In genomic region chr6:146411446-146412070, GRCm38 (mm10) we compare ENCODE assay signal across 32 mouse cellular contexts.
A peak's percentile ranks its signal among the peaks of the same experiment; 100 is the strongest.
DNase-seq lines count a peak whose midpoint lies in the region; ATAC-seq and TF ChIP-seq lines count a peak whose summit lies in the region.
"Had no signal": no experiment of that assay in that cellular context is flagged by ENCODE, and none has a peak within 500 bp of the region (broad histone marks: within the 10 kb centered on the region; RNA-seq: fewer than 3 reads in every experiment).

No protein-coding gene starts in this region.

- no peaks in the 10 kb centered on the region for H3K27me3 ChIP-seq in liver, postnatal 0 days (ENCODE audit: insufficient read depth, low read length)
- H3K27me3 ChIP-seq in CH12.LX (replicated peaks) = no peaks in the 10 kb centered on the region
- no peaks in the 10 kb centered on the region for H3K27me3 ChIP-seq in splenic B cell, adult 2 months (ENCODE audit: control insufficient read depth, insufficient read depth, low read length, poor library complexity, severe bottlenecking)
- H3K27me3 ChIP-seq: embryonic facial prominence, embryonic 15.5 days; heart, embryonic 13.5 days; kidney, embryonic 15.5 days; limb, embryonic 12.5 days; midbrain, embryonic 13.5 days; Patski had no signal

- TF ChIP-seq POLR2A in CH12.LX (IDR thresholded peaks at IDR 0.05; ENCODE audit: low read depth, low read length) = no peak

- H3K27ac ChIP-seq in liver, postnatal 0 days (ENCODE audit: low read depth) = 0 out of 2 replicates have a peak overlapping the region, but pooled peaks have one; percentile 22
- H3K27ac ChIP-seq in CH12.LX (ENCODE audit: insufficient read depth, low read depth) = no peak overlapping the region
- H3K27ac ChIP-seq: embryonic facial prominence, embryonic 10.5 days; embryonic facial prominence, embryonic 15.5 days; forebrain, embryonic 12.5 days; heart, embryonic 13.5 days; hindbrain, embryonic 14.5 days; kidney, embryonic 15.5 days; layer of hippocampus, adult 2 months; left cerebral cortex, adult 2 months; macrophage; midbrain, embryonic 13.5 days; stomach, postnatal 0 days had no signal

- ATAC-seq in liver, postnatal 0 days = no peak
- no peak for ATAC-seq in frontal cortex, adult (ENCODE audit: low TSS enrichment)
- ATAC-seq: lung, postnatal 0 days; midbrain, embryonic 13.5 days; Patski had no signal

- no peaks in the 10 kb centered on the region for H3K9me3 ChIP-seq in liver, postnatal 0 days (ENCODE audit: low read length)
- no peaks in the 10 kb centered on the region for H3K9me3 ChIP-seq in CH12.LX (replicated peaks; ENCODE audit: low read length)
- H3K9me3 ChIP-seq: embryonic facial prominence, embryonic 10.5 days; embryonic facial prominence, embryonic 15.5 days; forebrain, embryonic 12.5 days; heart, embryonic 13.5 days; kidney, embryonic 15.5 days; limb, embryonic 12.5 days; midbrain, embryonic 13.5 days had no signal

- TF ChIP-seq EP300 in liver, postnatal 0 days (IDR thresholded peaks at IDR 0.05; ENCODE audit: low read depth) = no peak
- TF ChIP-seq EP300 in CH12.LX (IDR thresholded peaks at IDR 0.05; ENCODE audit: low read length) = no peak

- H3K79me2 ChIP-seq in CH12.LX (replicated peaks; ENCODE audit: control insufficient read depth, extremely low read depth, insufficient read depth, poor library complexity, severe bottlenecking) = no peaks in the 10 kb centered on the region; the same call in 1 of the 2 replicates

- H3K4me2 ChIP-seq in liver, postnatal 0 days (ENCODE audit: low read depth, low read length) = no peak overlapping the region
- no peak overlapping the region for H3K4me2 ChIP-seq in CH12.LX (ENCODE audit: insufficient read depth, low read depth, poor library complexity, severe bottlenecking)
- H3K4me2 ChIP-seq: embryonic facial prominence, embryonic 15.5 days; forebrain, embryonic 12.5 days; heart, embryonic 13.5 days; hindbrain, embryonic 14.5 days; kidney, embryonic 15.5 days; limb, embryonic 12.5 days; liver, embryonic 11.5 days; midbrain, embryonic 13.5 days had no signal

- no peak for TF ChIP-seq RAD21 in CH12.LX (IDR thresholded peaks at IDR 0.05; ENCODE audit: low read depth, low read length)

- WGBS in liver, postnatal 0 days (ENCODE audit: insufficient replicate concordance) = 80% methylated on average over 16 of the region's 16 CpGs

- 0 out of 2 replicates have a peak overlapping the region, but pooled peaks have one; percentile 7 for H3K9ac ChIP-seq in liver, postnatal 0 days (replicated peaks)
- H3K9ac ChIP-seq in CH12.LX (ENCODE audit: insufficient read depth, low read depth) = no peak overlapping the region
- H3K9ac ChIP-seq: embryonic facial prominence, embryonic 15.5 days; forebrain, embryonic 12.5 days; heart, embryonic 13.5 days; hindbrain, embryonic 14.5 days; kidney, embryonic 15.5 days; limb, embryonic 12.5 days; midbrain, embryonic 13.5 days had no signal

- DNase-seq in liver, postnatal 0 days = peak; percentile 32
- DNase-seq in liver = no peak
- DNase-seq in CH12.LX (ENCODE audit: extremely low read depth) = peak; percentile 60
- DNase-seq in spleen, adult 18-20 months = peak; percentile 59 to 60
- peak; percentile 89 for DNase-seq in splenic B cell, adult 2 months (ENCODE audit: low read depth, low spot score)
- no peak for DNase-seq in ovary, adult 18-20 months (ENCODE audit: low spot score)
- DNase-seq in frontal cortex, postnatal 10 days (ENCODE audit: low spot score in 2 of 2) = no peak
- DNase-seq: adrenal gland, postnatal 25 days; cerebellum, adult 2 months; cerebellum, postnatal 14 days; gastrocnemius, adult 2 months; heart, postnatal 10 days; kidney, adult 11 months; right cerebral cortex, postnatal 25 days; thymus, postnatal 14 days had no signal

- no peak overlapping the region for H3K4me3 ChIP-seq in liver, postnatal 0 days (ENCODE audit: low read depth, low read length)
- no peak overlapping the region for H3K4me3 ChIP-seq in CH12.LX (replicated peaks in 1 of 3; ENCODE audit: low read depth in 2 of 3, low read length in 2 of 3, poor library complexity in 1 of 3)
- H3K4me3 ChIP-seq: embryonic facial prominence, embryonic 10.5 days; embryonic facial prominence, embryonic 15.5 days; forebrain, embryonic 12.5 days; gastrocnemius, adult 2 months; heart, adult 2 months; heart, embryonic 13.5 days; kidney, embryonic 15.5 days; layer of hippocampus, adult 2 months; left cerebral cortex, adult 2 months; limb, embryonic 12.5 days; midbrain, embryonic 13.5 days had no signal

- peaks cover 17% of the 10 kb centered on the region for H3K36me3 ChIP-seq in liver, postnatal 0 days (replicated peaks; ENCODE audit: insufficient read depth, low read length)
- peaks cover 0 to 6% of the 10 kb centered on the region in 2 experiments for H3K36me3 ChIP-seq in CH12.LX (replicated peaks in 1 of 2; ENCODE audit: control insufficient read depth in 1 of 2, insufficient read depth in 1 of 2, low read length in 1 of 2)
- peaks cover 2% of the 10 kb centered on the region for H3K36me3 ChIP-seq in splenic B cell, adult 2 months (ENCODE audit: control insufficient read depth, insufficient read depth, low read length, poor library complexity, severe bottlenecking)
- H3K36me3 ChIP-seq: embryonic facial prominence, embryonic 10.5 days; embryonic facial prominence, embryonic 15.5 days; forebrain, embryonic 12.5 days; kidney, embryonic 15.5 days; limb, embryonic 12.5 days; midbrain, embryonic 13.5 days had no signal

- TF ChIP-seq CTCF in liver, postnatal 0 days (IDR thresholded peaks at IDR 0.05; ENCODE audit: low read depth) = no peak
- no peak for TF ChIP-seq CTCF in CH12.LX (conservative IDR thresholded peaks at IDR 0.05 in 1 of 2, IDR thresholded peaks at IDR 0.05 in 1 of 2; ENCODE audit: low read depth in 2 of 2, low read length in 2 of 2)

- in situ Hi-C loops in CH12.LX (cut with MboI; ENCODE audit: low pct_ligation_motif_present, low pct_unique_long_range_greater_than_20kb, low sequenced_read_pairs) = loop anchor here (25.0 kb wide), 1 partner anchor 351 kb away; no protein-coding TSS in a partner anchor

- H3K4me1 ChIP-seq in liver, postnatal 0 days (ENCODE audit: insufficient read depth) = 0 out of 2 replicates have a peak, but pooled peaks cover 3% of the 10 kb centered on the region
- H3K4me1 ChIP-seq in CH12.LX (ENCODE audit: control insufficient read depth in 1 of 2, insufficient read depth in 2 of 2) = peaks cover 5 to 27% of the 10 kb centered on the region in 2 experiments; a peak in 3 of 4 replicates

- dilution Hi-C loops in CH12.LX (cut with MboI; ENCODE audit: extremely low pct_ligation_motif_present, extremely low pct_unique_long_range_greater_than_20kb, low sequenced_read_pairs) = no loop called here

TF ChIP-seq in CH12.LX, 34 proteins besides CTCF, POLR2A, EP300 and RAD21:
- TF ChIP-seq ZC3H11A (IDR thresholded peaks at IDR 0.05; ENCODE audit: low read depth, low read length) (no peak), POLR2AphosphoS2 (IDR thresholded peaks at IDR 0.05; ENCODE audit: low read depth, low read length) (no peak), NRF1 (IDR thresholded peaks at IDR 0.05; ENCODE audit: low read depth, low read length) (peak; percentile 82)

Comparison
In these comparisons a context has a peak if more than half of its experiments do, and no peak if none do; other contexts are left out.
1. DNase-seq: peak in liver, postnatal 0 days (single experiment), CH12.LX (single experiment), spleen, adult 18-20 months (2 of 2) and splenic B cell, adult 2 months (single experiment); none in liver (single experiment), ovary, adult 18-20 months (single experiment) and frontal cortex, postnatal 10 days (0 of 2).